Mouse (Mus musculus) NIH3T3 (cell line): ENCODE data around the gene Cers1.

ENCODE experiments used
- DNase-seq: peaks from one replicate; pipeline ENCODE4 v3.0.0-alpha.2; 2012; ENCODE audit warnings: low read depth

Cers1 gene

GRCm38 (mm10) chr8:70316511-70317504, 1.2 kb downstream of the Cers1 start:
- DNase-seq = peak; percentile 43

- no peak for DNase-seq
Observed at GRCm38 (mm10) chr8:70317872-70318271, 2.3 kb downstream of the Cers1 start.

GRCm38 (mm10) chr8:70323716-70324115, 8.1 kb downstream of the Cers1 start:
- peak; percentile 60 for DNase-seq

GRCm38 (mm10) chr8:70327512-70327911, 11.9 kb downstream of the Cers1 start:
- no peak for DNase-seq

- DNase-seq = no peak
Observed at GRCm38 (mm10) chr8:70329124-70329834, 13.7 kb downstream of the Cers1 start, which contains the start of gene Gdf1. TSS of gene Gdf1 (plus strand) at chr8:70329817.

- no peak for DNase-seq
Observed at GRCm38 (mm10) chr8:70329835-70330740, 14.5 kb downstream of the Cers1 start.

- no peak for DNase-seq
Observed at GRCm38 (mm10) chr8:70330741-70331364, 15.3 kb downstream of the Cers1 start.

GRCm38 (mm10) chr8:70331526-70331925, 16.0 kb downstream of the Cers1 start:
- no peak for DNase-seq

GRCm38 (mm10) chr8:70332070-70332877, 16.7 kb downstream of the Cers1 start:
- peak; percentile 63 for DNase-seq

- no peak for DNase-seq
Observed at GRCm38 (mm10) chr8:70332878-70333202, 17.3 kb downstream of the Cers1 start.

GRCm38 (mm10) chr8:70338931-70339330, 23.4 kb downstream of the Cers1 start:
- no peak for DNase-seq

GRCm38 (mm10) chr8:70340659-70341058, 25.1 kb downstream of the Cers1 start:
- no peak for DNase-seq

GRCm38 (mm10) chr8:70342007-70342406, 26.4 kb downstream of the Cers1 start:
- DNase-seq = no peak

- peak; percentile 75 for DNase-seq
Observed at GRCm38 (mm10) chr8:70343076-70343475, 27.5 kb downstream of the Cers1 start.

GRCm38 (mm10) chr8:70343696-70344095, 28.1 kb downstream of the Cers1 start:
- DNase-seq = peak; percentile 79

- no peak for DNase-seq
Observed at GRCm38 (mm10) chr8:70344279-70344678, 28.7 kb downstream of the Cers1 start.

- DNase-seq = no peak
Observed at GRCm38 (mm10) chr8:70347443-70347842, 31.9 kb downstream of the Cers1 start.

GRCm38 (mm10) chr8:70347860-70348420, 32.4 kb downstream of the Cers1 start:
- peak; percentile 50 for DNase-seq

GRCm38 (mm10) chr8:70351035-70351999, 35.7 kb downstream of the Cers1 start:
- peak; percentile 80 for DNase-seq
